Mouse (Mus musculus) embryonic facial prominence, embryonic 13.5 days (tissue): ENCODE data around the gene Dcun1d2. TPM values are rescaled to one million over a fixed set of nuclear protein-coding genes. Genes with fewer than 3 reads are reported as not detected.
A peak's percentile ranks its signal among the peaks of the same experiment; 100 is the strongest.
"Not testable (repeated sequence)": the region's sequence is repeated elsewhere in the genome, so short reads cannot be mapped to it uniquely, and the experiment has no call there.

Experiments
- ATAC-seq: fragments of 200-750 bp; cut with Nextera tagmentation; 2 replicates; pipeline ENCODE4 v1.8.0; 2017; ENCODE audit warnings: low read depth; ENCODE audit not compliant: insufficient number of reproducible peaks, insufficient read depth, low FRiP score, low TSS enrichment
- H3K27ac ChIP-seq: fragments of 300-500 bp; sonication (generic); 2 replicates; pipeline ENCODE4 v1.5.1; 2015; ENCODE audit warnings: moderate library complexity, mild to moderate bottlenecking, inconsistent platforms
- H3K27me3 ChIP-seq: fragments of 300-500 bp; sonication (generic); 2 replicates; pipeline ENCODE4 v1.6.1; 2015; ENCODE audit warnings: mild to moderate bottlenecking, inconsistent platforms
- H3K36me3 ChIP-seq: fragments of 300-500 bp; sonication (generic); 2 replicates; pipeline ENCODE4 v1.6.1; 2015; ENCODE audit warnings: mild to moderate bottlenecking, inconsistent platforms
- H3K4me1 ChIP-seq: fragments of 300-500 bp; sonication (generic); 2 replicates; pipeline ENCODE4 v1.6.1; 2015; ENCODE audit warnings: inconsistent platforms
- H3K4me2 ChIP-seq: fragments of 300-500 bp; sonication (generic); 2 replicates; pipeline ENCODE4 v1.6.1; 2015; ENCODE audit warnings: moderate library complexity, mild to moderate bottlenecking, inconsistent platforms
- H3K4me3 ChIP-seq: fragments of 300-500 bp; sonication (generic); 2 replicates; pipeline ENCODE4 v1.5.1; 2015; ENCODE audit warnings: mild to moderate bottlenecking, inconsistent platforms
- H3K9ac ChIP-seq: fragments of 300-500 bp; sonication (generic); 2 replicates; pipeline ENCODE4 v1.6.1; 2015; ENCODE audit warnings: mild to moderate bottlenecking, inconsistent platforms
- H3K9me3 ChIP-seq: fragments of 300-500 bp; sonication (generic); 2 replicates; pipeline ENCODE4 v1.6.1; 2016; ENCODE audit warnings: inconsistent platforms
- WGBS: fragments of 180-500 bp; shearing (Covaris S2); methylation state at CpG from one replicate; pipeline ENCODE4 v1.1.7; 2015; ENCODE audit warnings: mixed read lengths; 5-methylcytosine and 5-hydroxymethylcytosine counted together
- polyA plus RNA-seq: library from polyadenylated mRNA; unstranded; fragments of >200 nt; fragmentation: Nextera tagmentation; extraction: Ambion mirVana; gene quantifications from 2 replicates; pipeline ENCODE4 v1.2.1, GENCODE M21; 2015

Gene Dcun1d2
- polyA plus RNA-seq: 33.2 and 33.4 TPM in 2 replicates

DNA sequence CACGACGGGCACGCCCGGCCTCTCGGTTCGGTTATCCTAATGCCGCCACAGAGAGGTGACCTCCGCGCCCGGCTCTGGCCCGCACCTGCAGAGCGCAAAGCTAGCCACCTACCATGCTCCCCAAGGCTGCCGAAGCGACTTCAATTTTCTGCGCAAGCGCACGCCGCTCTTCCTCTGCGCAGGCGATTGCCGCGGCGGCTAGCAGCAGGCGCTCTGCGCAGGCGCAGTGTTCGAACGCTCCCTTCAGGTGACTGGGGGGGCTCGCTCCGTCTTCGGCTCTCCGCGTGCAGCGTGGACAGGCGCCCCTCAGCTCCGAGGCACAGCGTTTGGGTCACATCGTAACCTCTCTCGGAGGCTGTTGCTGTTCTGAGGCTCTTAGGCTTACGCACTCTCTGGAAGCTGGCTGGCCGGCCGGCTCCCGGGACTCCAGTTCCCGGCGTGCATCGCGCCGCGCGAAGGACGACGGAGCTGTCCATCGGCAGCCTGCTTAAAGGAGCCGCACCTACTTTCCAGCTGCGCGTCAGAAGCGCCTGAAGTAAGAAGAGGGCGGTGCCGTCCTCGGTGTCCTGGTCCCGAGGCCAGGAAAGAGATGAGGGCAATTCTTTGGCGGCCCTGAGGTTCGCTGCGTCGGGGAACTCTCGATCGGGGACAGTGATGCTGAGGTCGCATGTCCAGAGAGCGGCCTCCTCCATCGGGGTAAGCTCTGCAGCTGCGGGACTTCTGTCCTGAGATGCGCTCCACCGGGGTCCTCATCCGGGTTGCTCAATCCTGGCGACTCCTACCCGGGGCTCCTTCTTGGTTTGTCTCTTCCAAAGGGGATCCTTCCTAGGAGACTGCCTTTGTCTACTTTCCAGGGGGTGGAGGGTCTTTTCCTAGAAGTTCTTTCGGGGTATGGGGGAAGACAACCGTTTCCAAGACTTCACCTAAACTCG, at the start of gene Dcun1d2, which contains the start of gene Tmco3:
Gene Dcun1d2 (minus strand): TSS at position 440 of the 932 bp plus-strand sequence.
Gene Tmco3 (plus strand): TSS at position 499 of the 932 bp plus-strand sequence.
- peak; percentile 90 for ATAC-seq
- peaks cover 13% of the 10 kb centered on the region for H3K36me3 ChIP-seq
- under 1% methylated on average over 79 of the region's 79 CpGs for WGBS

DNA sequence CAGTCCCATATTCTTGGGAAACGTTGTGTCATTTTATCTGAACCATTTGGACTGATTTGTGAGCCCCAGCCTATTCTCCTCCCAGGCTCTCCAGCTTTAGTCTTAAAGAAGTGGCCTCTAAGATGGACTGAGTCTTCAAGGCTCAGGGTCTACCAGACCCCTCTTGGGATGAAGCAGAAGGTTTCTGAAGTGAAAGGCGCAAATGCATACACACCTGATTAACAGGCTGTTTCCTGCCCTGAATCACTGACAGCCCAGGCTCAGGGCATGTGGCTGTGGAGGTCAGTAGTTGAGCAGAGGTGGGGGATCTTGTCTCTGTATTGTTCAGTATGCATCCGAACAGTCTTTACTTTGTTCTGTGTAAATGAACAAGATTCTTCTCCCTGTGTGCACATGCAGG, 49.7 kb upstream of the Dcun1d2 start:
- WGBS: 73% methylated on average over 3 of the region's 3 CpGs
- Histone ChIP-seq H3K9ac (peak overlapping the region; percentile 97), H3K4me2 (peak overlapping the region; percentile 79), H3K36me3 (peaks cover 24% of the 10 kb centered on the region), H3K4me3 (peak overlapping the region; percentile 85), H3K9me3 (no peaks in the 10 kb centered on the region), H3K27me3 (no peaks in the 10 kb centered on the region), H3K27ac (peak overlapping the region; percentile 58; the same call in 1 of the 2 replicates), H3K4me1 (peaks cover 13% of the 10 kb centered on the region)
- ATAC-seq: no peak

More for the DNA sequence above, at the start of gene Dcun1d2, which contains the start of gene Tmco3:
- Histone ChIP-seq H3K4me1 (peaks cover 18% of the 10 kb centered on the region), H3K9ac (peak within 1 kb of the TSS; percentile 87), H3K27ac (peak within 1 kb of the TSS; percentile 81), H3K4me3 (peak within 1 kb of the TSS; percentile 89), H3K9me3 (no peaks in the 10 kb centered on the region), H3K4me2 (peak within 1 kb of the TSS; percentile 96), H3K27me3 (no peaks in the 10 kb centered on the region)

GRCm38 (mm10) chr8:13337245-13337644, 49.3 kb upstream of the Dcun1d2 start:
- peaks cover 13% of the 10 kb centered on the region for H3K4me1 ChIP-seq
- not testable (repeated sequence) for H3K27me3 ChIP-seq, H3K27ac ChIP-seq, ATAC-seq, H3K4me2 ChIP-seq, H3K4me3 ChIP-seq, H3K9ac ChIP-seq, H3K9me3 ChIP-seq
- peaks cover 20% of the 10 kb centered on the region for H3K36me3 ChIP-seq
- 89% methylated on average over 6 of the region's 6 CpGs for WGBS

DNA sequence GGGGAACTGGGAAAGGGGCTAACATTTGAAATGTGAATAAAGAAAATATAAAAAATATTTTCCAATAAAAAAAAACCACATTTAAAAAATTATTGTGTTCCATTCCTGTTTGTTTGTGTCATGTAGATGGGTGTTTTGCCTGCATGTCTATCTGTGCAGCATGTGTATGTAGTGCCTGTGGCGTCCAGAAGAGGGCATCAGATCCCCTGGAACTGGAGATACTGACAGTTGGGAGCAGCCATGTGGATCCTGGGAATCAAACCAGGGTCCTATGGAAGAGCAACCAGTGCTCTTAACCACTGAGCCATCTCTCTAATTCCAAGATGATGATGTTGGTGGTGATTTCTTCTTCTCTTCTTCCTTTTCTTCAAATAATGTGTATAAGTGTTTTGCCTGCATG, 46.7 kb upstream of the Dcun1d2 start:
- Histone ChIP-seq H3K4me2 (no peak overlapping the region), H3K9me3 (no peaks in the 10 kb centered on the region), H3K4me3 (no peak overlapping the region), H3K27me3 (no peaks in the 10 kb centered on the region), H3K9ac (no peak overlapping the region), H3K4me1 (no peaks in the 10 kb centered on the region), H3K36me3 (no peaks in the 10 kb centered on the region), H3K27ac (no peak overlapping the region)
- 53% methylated on average over 1 of the region's 1 CpGs for WGBS
- ATAC-seq: no peak

DNA sequence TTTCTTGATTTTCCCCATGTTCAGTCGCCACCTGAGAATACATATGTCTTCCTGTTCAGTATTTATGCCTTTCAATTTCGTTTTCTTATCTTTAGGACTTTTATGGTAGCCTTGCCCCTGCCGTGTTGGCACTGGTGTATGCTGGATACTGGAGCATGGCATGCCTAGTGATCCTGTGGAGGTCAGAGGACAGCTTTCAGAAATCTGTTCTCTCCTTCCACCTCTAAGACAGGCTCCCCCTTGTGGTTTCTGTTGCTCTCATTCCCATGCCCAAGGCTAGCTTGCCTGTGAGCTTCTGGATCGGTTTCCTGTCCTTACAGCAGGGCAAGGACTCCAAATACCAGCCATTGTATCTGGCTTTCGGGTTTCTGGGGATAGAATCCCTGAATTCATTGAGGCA, 38.7 kb upstream of the Dcun1d2 start:
- no peak overlapping the region for H3K4me3 ChIP-seq
- H3K9ac ChIP-seq: no peak overlapping the region
- H3K36me3 ChIP-seq: peaks cover 10% of the 10 kb centered on the region
- WGBS: 28% methylated on average over 5 of the region's 5 CpGs
- no peaks in the 10 kb centered on the region for H3K4me1 ChIP-seq
- H3K27ac ChIP-seq: no peak overlapping the region
- H3K27me3 ChIP-seq: no peaks in the 10 kb centered on the region
- no peak overlapping the region for H3K4me2 ChIP-seq
- no peak for ATAC-seq
- H3K9me3 ChIP-seq: no peaks in the 10 kb centered on the region

GRCm38 (mm10) chr8:13316671-13317070, 28.7 kb upstream of the Dcun1d2 start:
- no peak overlapping the region for H3K9ac ChIP-seq
- no peak overlapping the region for H3K4me3 ChIP-seq
- no peaks in the 10 kb centered on the region for H3K4me1 ChIP-seq
- no peak for ATAC-seq
- H3K27me3 ChIP-seq: no peaks in the 10 kb centered on the region
- H3K36me3 ChIP-seq: peaks cover 74% of the 10 kb centered on the region
- H3K27ac ChIP-seq: no peak overlapping the region
- H3K9me3 ChIP-seq: no peaks in the 10 kb centered on the region
- WGBS: 93% methylated on average over 10 of the region's 10 CpGs
- H3K4me2 ChIP-seq: no peak overlapping the region

DNA sequence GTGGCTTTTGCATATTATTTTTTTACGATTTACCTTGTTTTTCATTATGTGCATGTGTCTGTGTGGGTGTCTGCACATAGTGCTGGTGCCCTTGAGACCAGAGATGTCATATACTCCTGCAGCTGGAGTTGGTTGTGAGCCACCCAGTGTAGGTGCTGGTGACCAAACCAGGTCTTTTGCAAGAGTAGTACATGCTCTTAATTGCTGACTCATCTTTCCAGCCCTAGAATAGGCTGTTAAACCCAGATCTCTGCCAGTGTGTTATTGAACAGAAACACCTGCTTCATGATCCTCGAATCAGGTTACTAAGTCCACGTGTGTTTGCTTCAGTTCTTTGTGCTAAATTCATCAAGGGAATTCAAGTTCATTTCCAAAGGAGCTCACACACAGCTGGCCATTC, 27.0 kb upstream of the Dcun1d2 start:
- Histone ChIP-seq H3K9me3 (no peaks in the 10 kb centered on the region), H3K36me3 (peaks cover 82% of the 10 kb centered on the region), H3K9ac (no peak overlapping the region), H3K27ac (no peak overlapping the region), H3K4me1 (no peaks in the 10 kb centered on the region), H3K4me2 (no peak overlapping the region), H3K27me3 (no peaks in the 10 kb centered on the region), H3K4me3 (no peak overlapping the region)
- 78% methylated on average over 3 of the region's 3 CpGs for WGBS
- ATAC-seq: no peak

GRCm38 (mm10) chr8:13306916-13307315, 19.0 kb upstream of the Dcun1d2 start:
- H3K9me3 ChIP-seq: 0 out of 2 replicates have a peak, but pooled peaks cover 4% of the 10 kb centered on the region
- peaks cover 85% of the 10 kb centered on the region for H3K36me3 ChIP-seq
- WGBS: 81% methylated on average over 9 of the region's 9 CpGs
- no peaks in the 10 kb centered on the region for H3K27me3 ChIP-seq
- no peak overlapping the region for H3K27ac ChIP-seq
- no peak overlapping the region for H3K9ac ChIP-seq
- H3K4me3 ChIP-seq: no peak overlapping the region
- no peak overlapping the region for H3K4me2 ChIP-seq
- H3K4me1 ChIP-seq: no peaks in the 10 kb centered on the region
- ATAC-seq: no peak

DNA sequence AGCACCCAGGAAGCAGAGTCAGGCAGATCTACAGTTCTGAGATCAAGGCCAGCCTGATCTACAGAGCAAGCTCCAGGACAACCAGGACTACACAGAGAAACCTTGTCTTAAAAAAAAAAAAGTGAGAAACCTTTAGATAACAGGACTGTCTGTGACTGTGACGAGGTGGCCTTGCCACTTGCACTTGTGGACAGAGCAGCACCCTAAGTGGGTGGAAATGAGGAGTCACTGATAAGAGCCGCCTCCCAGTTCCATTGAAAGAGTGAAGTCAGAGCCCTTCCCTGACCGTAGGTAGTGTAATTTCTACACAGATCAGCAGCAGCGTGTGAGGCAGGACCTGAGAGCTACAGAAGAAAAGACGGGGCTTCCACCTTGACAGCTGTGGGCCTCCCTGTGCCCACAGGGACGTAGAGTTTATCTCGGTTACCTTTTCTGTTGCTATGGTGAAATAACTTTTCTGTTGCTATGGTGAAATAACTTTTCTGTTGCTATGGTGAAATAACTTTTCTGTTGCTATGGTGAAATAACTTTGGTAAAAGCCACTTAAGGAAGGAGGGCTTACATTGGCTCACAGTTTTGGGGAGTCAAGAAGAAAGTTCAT, 18.5 kb upstream of the Dcun1d2 start:
- Histone ChIP-seq H3K9me3 (0 out of 2 replicates have a peak, but pooled peaks cover 4% of the 10 kb centered on the region), H3K36me3 (peaks cover 86% of the 10 kb centered on the region), H3K27ac (no peak overlapping the region), H3K4me2 (no peak overlapping the region), H3K4me1 (no peaks in the 10 kb centered on the region), H3K27me3 (no peaks in the 10 kb centered on the region), H3K9ac (no peak overlapping the region), H3K4me3 (no peak overlapping the region)
- 86% methylated on average over 7 of the region's 7 CpGs for WGBS
- ATAC-seq: no peak

- no peaks in the 10 kb centered on the region for H3K4me1 ChIP-seq
- peaks cover 86% of the 10 kb centered on the region for H3K36me3 ChIP-seq
- H3K9me3 ChIP-seq: 0 out of 2 replicates have a peak, but pooled peaks cover 4% of the 10 kb centered on the region
- H3K27me3 ChIP-seq: no peaks in the 10 kb centered on the region
- no peak for ATAC-seq
- WGBS: 99% methylated on average over 4 of the region's 4 CpGs
- no peak overlapping the region for H3K4me3 ChIP-seq
- no peak overlapping the region for H3K4me2 ChIP-seq
- H3K9ac ChIP-seq: no peak overlapping the region
- no peak overlapping the region for H3K27ac ChIP-seq
These were observed 18.0 kb upstream of the Dcun1d2 start for GRCm38 (mm10) chr8:13305884-13306283.

- no peak overlapping the region for H3K4me3 ChIP-seq
- H3K9me3 ChIP-seq: 0 out of 2 replicates have a peak, but pooled peaks cover 4% of the 10 kb centered on the region
- 94% methylated on average over 6 of the region's 6 CpGs for WGBS
- no peak for ATAC-seq
- H3K36me3 ChIP-seq: peaks cover 86% of the 10 kb centered on the region
- no peaks in the 10 kb centered on the region for H3K27me3 ChIP-seq
- H3K4me2 ChIP-seq: no peak overlapping the region
- no peaks in the 10 kb centered on the region for H3K4me1 ChIP-seq
- H3K9ac ChIP-seq: no peak overlapping the region
- no peak overlapping the region for H3K27ac ChIP-seq
These were observed 17.5 kb upstream of the Dcun1d2 start for GRCm38 (mm10) chr8:13305459-13305858.
